Mouse (Mus musculus) G1E-ER4 (cell line): Measurements from ENCODE around the gene Gm14698. TPM values are rescaled to one million over a fixed set of nuclear protein-coding genes. Genes with fewer than 3 reads are reported as not detected.
"Not testable (repeated sequence)": the region's sequence is repeated elsewhere in the genome, so short reads cannot be mapped to it uniquely, and the experiment has no call there.

Source experiments
- GATA1 ChIP-seq: IDR thresholded peaks from one replicate; pipeline ENCODE4 v1.8.0; 2012; ENCODE audit warnings: low read length, inconsistent platforms
- polyA plus RNA-seq: library from polyadenylated mRNA; stranded (reverse); fragments of >175 nt; gene quantifications from 2 replicates; pipeline ENCODE4 v1.2.3, GENCODE M21; 2012

The Gm14698 gene
- polyA plus RNA-seq, result 0.15 and 0.16 TPM in 2 replicates

DNA sequence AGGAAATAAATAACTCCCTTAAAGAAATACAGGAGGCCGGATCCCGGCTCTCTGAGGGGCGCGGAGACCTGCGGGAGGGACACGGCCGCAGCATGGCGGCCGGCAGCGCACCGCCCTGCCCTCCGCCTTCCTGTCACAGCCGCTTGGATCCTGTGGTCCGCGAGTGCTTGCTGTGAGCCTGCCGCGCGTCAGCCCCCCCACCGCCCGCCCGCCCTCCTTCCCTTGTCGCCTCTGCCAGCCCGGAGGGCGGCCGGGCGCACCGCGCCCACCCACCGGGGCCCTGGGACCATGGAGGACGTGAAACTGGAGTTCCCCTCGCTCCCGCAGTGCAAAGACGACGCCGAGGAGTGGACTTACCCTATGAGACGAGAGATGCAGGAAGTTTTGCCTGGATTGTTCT is at the start of gene Gm14698:
TSS of gene Gm14698 (plus strand) at position 35 of the 400 bp plus-strand sequence.
- not testable (repeated sequence) for TF ChIP-seq GATA1

DNA sequence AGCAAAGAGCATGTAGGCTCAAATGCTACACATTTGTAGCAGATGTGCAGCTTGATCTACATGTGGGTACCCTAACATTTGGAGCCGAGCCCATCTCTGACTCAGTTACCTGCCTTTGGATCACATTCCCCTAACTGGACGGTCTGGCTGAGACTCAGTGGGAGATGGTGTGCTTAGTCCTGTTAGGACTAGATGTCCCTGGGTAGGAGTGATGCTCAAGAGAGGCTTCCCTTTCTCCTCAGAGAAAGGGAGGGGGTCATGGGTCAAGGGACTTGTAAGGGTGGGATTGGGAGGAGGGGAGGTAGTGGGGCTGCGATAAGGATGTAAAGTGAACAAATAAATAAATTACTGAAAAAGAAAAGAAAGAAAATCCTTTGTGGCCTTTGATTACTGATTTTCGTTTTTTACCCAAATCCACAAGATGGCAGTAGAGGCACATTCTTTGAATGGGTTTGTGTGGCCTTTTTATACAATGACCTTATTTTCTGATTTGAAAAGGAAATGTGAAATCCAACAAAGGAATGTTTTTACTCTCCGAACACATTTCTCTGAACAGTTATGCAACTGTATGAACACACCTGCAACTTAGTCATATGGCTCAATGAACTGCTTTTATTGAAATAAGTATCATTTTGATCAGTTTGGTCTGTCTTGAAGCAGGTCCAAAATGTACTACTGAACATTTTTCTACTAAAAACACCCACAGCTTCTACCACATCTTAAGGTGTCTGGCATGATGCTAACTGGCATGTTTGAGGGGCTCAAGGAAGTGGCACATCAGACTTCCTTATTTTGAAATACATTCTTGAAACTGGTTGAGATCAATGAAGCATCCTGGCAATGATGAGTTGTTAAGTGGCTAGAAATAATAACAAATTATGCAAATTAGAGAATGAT is 18.9 kb downstream of the Gm14698 start:
- TF ChIP-seq GATA1, result no peak

DNA sequence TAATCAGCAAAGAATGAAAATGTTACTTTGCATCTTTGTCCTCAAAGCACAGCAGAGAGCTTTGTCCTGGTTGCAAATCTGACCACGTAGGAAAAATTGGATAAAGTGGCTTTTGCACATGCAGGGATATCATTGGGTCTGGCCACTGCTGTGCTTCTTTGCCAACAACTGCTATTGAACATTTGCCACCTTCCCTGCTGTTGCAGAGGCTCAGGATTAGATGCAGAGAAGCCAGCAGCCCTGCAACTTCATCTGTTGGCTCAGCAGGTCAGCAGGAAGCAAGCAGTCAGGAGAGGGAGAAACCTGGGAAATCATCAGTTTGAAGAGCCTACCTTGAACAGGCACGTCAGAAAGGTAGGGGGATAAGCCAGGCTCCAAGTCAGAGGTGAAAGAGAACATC is 44.3 kb downstream of the Gm14698 start:
- TF ChIP-seq GATA1, result no peak

Other genes with a start within 250 kb of the Gm14698 start
- gene Fmr1, start 142.6 kb upstream of the Gm14698 start, polyA plus RNA-seq, result 32.2 and 40.0 TPM in 2 replicates
- not detected in 2 replicates for gene Fmr1nb, start 59.3 kb upstream of the Gm14698 start, polyA plus RNA-seq
- gene Gm6812, start 72.0 kb downstream of the Gm14698 start, polyA plus RNA-seq, result not detected in 2 replicates